Comparison of ENCODE assay signal across 9 mouse cellular contexts in genomic region chr4:149734730-149735475, GRCm38 (mm10). TPM values are rescaled to one million over a fixed set of nuclear protein-coding genes. Genes with fewer than 3 reads are reported as not detected.
A peak's percentile ranks its signal among the peaks of the same experiment; 100 is the strongest.
DNase-seq lines count a peak whose midpoint lies in the region; ATAC-seq and TF ChIP-seq lines count a peak whose summit lies in the region.
"Had no signal": no experiment of that assay in that cellular context is flagged by ENCODE, and none has a peak within 500 bp of the region (broad histone marks: within the 10 kb centered on the region; RNA-seq: fewer than 3 reads in every experiment).

No protein-coding gene starts in this region.

- ATAC-seq in heart, postnatal 0 days (ENCODE audit: insufficient read depth, low read depth), result no peak
- ATAC-seq in intestine, postnatal 0 days, result no peak

- no peaks in the 10 kb centered on the region for H3K27me3 ChIP-seq in heart, postnatal 0 days (ENCODE audit: control insufficient read depth, insufficient read depth, low read length)
- H3K27me3 ChIP-seq in intestine, postnatal 0 days (replicated peaks; ENCODE audit: control insufficient read depth, insufficient read depth, low read length), result no peaks in the 10 kb centered on the region
- H3K27me3 ChIP-seq: liver, embryonic 13.5 days had no signal

- intact Hi-C loops in left cerebral cortex, postnatal 36 days (cut with DNase I), result no loop called here

- peaks cover 58% of the 10 kb centered on the region for H3K4me1 ChIP-seq in heart, postnatal 0 days (ENCODE audit: control insufficient read depth, insufficient read depth)
- H3K4me1 ChIP-seq in intestine, postnatal 0 days (replicated peaks; ENCODE audit: control insufficient read depth, insufficient read depth, low read length), result peaks cover 11% of the 10 kb centered on the region; the same call in 1 of the 2 replicates

- peak overlapping the region; percentile 63 for H3K27ac ChIP-seq in heart, postnatal 0 days (ENCODE audit: low read depth)
- no peak overlapping the region for H3K27ac ChIP-seq in intestine, postnatal 0 days (ENCODE audit: low read depth, low read length)
- H3K27ac ChIP-seq: liver, embryonic 13.5 days had no signal

- 69% methylated on average over 10 of the region's 10 CpGs for WGBS in heart, postnatal 0 days
- 77% methylated on average over 10 of the region's 10 CpGs for WGBS in intestine, postnatal 0 days

- DNase-seq in heart, postnatal 0 days (ENCODE audit: low spot score), result no peak
- no peak for DNase-seq in heart, adult 9 months (ENCODE audit: low spot score in 2 of 2)
- DNase-seq in cerebellum, adult 11-12 months, result peak; percentile 93
- peak; percentile 66 to 74 for DNase-seq in cerebellum, postnatal 10 days
- DNase-seq in left cerebral cortex, postnatal 36 days (ENCODE audit: low spot score in 2 of 2), result no peak
- no peak for DNase-seq in spleen, postnatal 4 days (ENCODE audit: low spot score in 2 of 2)
- no peak for DNase-seq in right cerebral cortex, postnatal 10 days (ENCODE audit: low spot score in 2 of 2)
- DNase-seq: liver, embryonic 13.5 days had no signal

- no peak overlapping the region for H3K4me2 ChIP-seq in heart, postnatal 0 days (ENCODE audit: low read depth, low read length)
- H3K4me2 ChIP-seq in intestine, postnatal 0 days (replicated peaks; ENCODE audit: low read depth), result no peak overlapping the region
- H3K4me2 ChIP-seq: liver, embryonic 13.5 days had no signal

- no peak overlapping the region for H3K9ac ChIP-seq in heart, postnatal 0 days (replicated peaks; ENCODE audit: low read depth, low read length)
- H3K9ac ChIP-seq in intestine, postnatal 0 days (ENCODE audit: low read depth, low read length), result 0 out of 2 replicates have a peak overlapping the region, but pooled peaks have one; percentile 3
- H3K9ac ChIP-seq: liver, embryonic 13.5 days had no signal

- TF ChIP-seq EP300 in heart, postnatal 0 days (IDR thresholded peaks at IDR 0.05; ENCODE audit: low read depth), result no peak

- H3K4me3 ChIP-seq in heart, postnatal 0 days (ENCODE audit: low read depth, low read length), result no peak overlapping the region
- no peak overlapping the region for H3K4me3 ChIP-seq in intestine, postnatal 0 days (ENCODE audit: low read depth, low read length)
- H3K4me3 ChIP-seq: liver, embryonic 13.5 days had no signal

- H3K36me3 ChIP-seq in heart, postnatal 0 days (replicated peaks; ENCODE audit: control insufficient read depth, insufficient read depth, low read length), result peaks cover 13% of the 10 kb centered on the region; the same call in 1 of the 2 replicates
- H3K36me3 ChIP-seq in intestine, postnatal 0 days (ENCODE audit: control insufficient read depth, insufficient read depth), result peaks cover 13% of the 10 kb centered on the region; the same call in 1 of the 2 replicates

- TF ChIP-seq CTCF in heart, postnatal 0 days (IDR thresholded peaks at IDR 0.05; ENCODE audit: low read depth), result no peak
- TF ChIP-seq CTCF in intestine, postnatal 0 days (IDR thresholded peaks at IDR 0.05; ENCODE audit: low read depth), result no peak

- H3K9me3 ChIP-seq in heart, postnatal 0 days (replicated peaks; ENCODE audit: control insufficient read depth, low read length), result no peaks in the 10 kb centered on the region
- no peaks in the 10 kb centered on the region for H3K9me3 ChIP-seq in intestine, postnatal 0 days (ENCODE audit: control insufficient read depth)
- H3K9me3 ChIP-seq: liver, embryonic 13.5 days had no signal

RNA-seq across cellular contexts. Expression of gene Tmem201, which starts 2.9 kb away (rescaled TPM):
- total RNA-seq in heart, postnatal 0 days (2014; rRNA removed; ENCODE audit: low replicate concordance), result 64.7 and 80.0 TPM in 2 replicates
- 38.8 and 43.0 TPM in 2 replicates for polyA plus RNA-seq in heart, postnatal 0 days (2015; fragmentation: Nextera tagmentation; extraction: Ambion mirVana)
- 8.7 and 9.6 TPM in 2 replicates for polyA plus RNA-seq in intestine, postnatal 0 days (2015; fragmentation: Nextera tagmentation; extraction: Ambion mirVana)
- 10 to 100 TPM; 63.8 to 66.4 TPM for total RNA-seq in left cerebral cortex, postnatal 36 days (2021)

RNA-seq across cellular contexts. Expression of gene Pik3cd, which starts 32.5 kb away (rescaled TPM):
- 2.3 and 14.8 TPM in 2 replicates for total RNA-seq in heart, postnatal 0 days (2014; rRNA removed; ENCODE audit: low replicate concordance)
- 1.3 and 1.4 TPM in 2 replicates for polyA plus RNA-seq in heart, postnatal 0 days (2015; fragmentation: Nextera tagmentation; extraction: Ambion mirVana)
- 2.5 TPM in 2 replicates for polyA plus RNA-seq in intestine, postnatal 0 days (2015; fragmentation: Nextera tagmentation; extraction: Ambion mirVana)
- total RNA-seq in left cerebral cortex, postnatal 36 days (2021), result 10 to 100 TPM; 23.2 to 24.2 TPM

RNA-seq across cellular contexts. Expression of gene Slc25a33, which starts 39.2 kb away (rescaled TPM):
- 3.0 and 9.8 TPM in 2 replicates for total RNA-seq in heart, postnatal 0 days (2014; rRNA removed; ENCODE audit: low replicate concordance)
- 13.3 and 15.1 TPM in 2 replicates for polyA plus RNA-seq in heart, postnatal 0 days (2015; fragmentation: Nextera tagmentation; extraction: Ambion mirVana)
- 8.3 and 8.4 TPM in 2 replicates for polyA plus RNA-seq in intestine, postnatal 0 days (2015; fragmentation: Nextera tagmentation; extraction: Ambion mirVana)
- 10 to 100 TPM; 31.9 to 34.6 TPM for total RNA-seq in left cerebral cortex, postnatal 36 days (2021)

Comparison
In these comparisons a context has a peak if more than half of its experiments do, and no peak if none do; other contexts are left out.
1. DNase-seq: peak in cerebellum, adult 11-12 months (single experiment) and cerebellum, postnatal 10 days (2 of 2); none in heart, postnatal 0 days (single experiment), heart, adult 9 months (0 of 2), left cerebral cortex, postnatal 36 days (0 of 2), spleen, postnatal 4 days (0 of 2) and right cerebral cortex, postnatal 10 days (0 of 2).